Mouse (Mus musculus) embryo, embryonic 10 days (tissue): Measurements from ENCODE around the gene Tbkbp1.

Experiments used
- DNase-seq: peaks from one replicate; pipeline ENCODE4 v3.0.0-alpha.2; 2015; ENCODE audit warnings: low spot score

Tbkbp1 gene

GRCm38 (mm10) chr11:97126645-97127468, 24.4 kb downstream of the Tbkbp1 start:
- peak; percentile 65 for DNase-seq

GRCm38 (mm10) chr11:97124266-97125036, 26.8 kb downstream of the Tbkbp1 start:
- DNase-seq, result no peak

GRCm38 (mm10) chr11:97123282-97123890, 27.9 kb downstream of the Tbkbp1 start:
- peak; percentile 47 for DNase-seq

- DNase-seq, result no peak
Observed at GRCm38 (mm10) chr11:97120641-97121040, 30.7 kb downstream of the Tbkbp1 start.

GRCm38 (mm10) chr11:97120221-97120620, 31.1 kb downstream of the Tbkbp1 start:
- no peak for DNase-seq

GRCm38 (mm10) chr11:97115797-97116196, 35.5 kb downstream of the Tbkbp1 start:
- DNase-seq, result no peak

GRCm38 (mm10) chr11:97114671-97115601, 36.4 kb downstream of the Tbkbp1 start, which contains the start of gene Tbx21:
Gene Tbx21, minus strand, starts transcription at chr11:97115331.
- peak; percentile 64 for DNase-seq

- DNase-seq, result no peak
Observed at GRCm38 (mm10) chr11:97112519-97113125, 38.7 kb downstream of the Tbkbp1 start.

- DNase-seq, result no peak
Observed at GRCm38 (mm10) chr11:97108976-97109375, 42.3 kb downstream of the Tbkbp1 start.

- no peak for DNase-seq
Observed at GRCm38 (mm10) chr11:97104091-97104483, 47.2 kb downstream of the Tbkbp1 start.

- no peak for DNase-seq
Observed at GRCm38 (mm10) chr11:97103163-97104090, 47.9 kb downstream of the Tbkbp1 start.

- DNase-seq, result peak; percentile 70
Observed at GRCm38 (mm10) chr11:97101722-97102121, 49.6 kb downstream of the Tbkbp1 start.

- DNase-seq, result no peak
Observed at GRCm38 (mm10) chr11:97098791-97099190, 52.5 kb downstream of the Tbkbp1 start.

GRCm38 (mm10) chr11:97094600-97094999, 56.7 kb downstream of the Tbkbp1 start:
- DNase-seq, result no peak

- no peak for DNase-seq
Observed at GRCm38 (mm10) chr11:97086365-97086764, 64.9 kb downstream of the Tbkbp1 start.
